Mouse (Mus musculus) small intestine, adult 2 months (tissue): ENCODE results near the gene Kcnd2.

Experiments used
- CTCF ChIP-seq: fragments of 200-500 bp; IDR thresholded peaks from 2 replicates; pipeline ENCODE4 v1.5.1; 2012; ENCODE audit warnings: low read depth, mild to moderate bottlenecking, control low read depth, inconsistent platforms, low read length, moderate library complexity, mixed read lengths; ENCODE audit not compliant: insufficient replicate concordance, insufficient read length; ENCODE audit errors: extremely low read depth
- POLR2A ChIP-seq: fragments of 200-500 bp; IDR thresholded peaks from 2 replicates; pipeline ENCODE4 v1.6.1; 2012; ENCODE audit warnings: low read depth, mild to moderate bottlenecking, control low read depth, inconsistent platforms, low read length, moderate library complexity

DNA sequence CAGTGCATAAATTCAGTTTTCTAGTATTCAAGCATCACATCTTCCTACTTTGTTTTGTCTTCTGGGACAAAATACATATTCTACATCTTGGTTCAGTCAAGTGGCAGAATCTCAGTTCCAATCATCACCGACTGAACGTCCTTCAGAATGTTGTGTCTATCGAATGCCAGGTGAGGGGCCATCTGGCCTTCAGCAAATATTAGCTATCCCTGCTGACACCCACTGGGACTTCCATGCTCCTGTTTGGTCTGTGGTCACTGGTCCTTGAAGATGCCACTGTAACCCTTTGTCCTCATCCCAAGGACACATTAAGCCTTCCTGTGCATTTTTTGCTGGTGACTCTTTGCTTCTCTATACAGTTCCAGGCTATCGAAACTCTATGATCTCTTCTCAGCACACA, 176.5 kb downstream of the Kcnd2 start:
- TF ChIP-seq CTCF: no peak
- no peak for TF ChIP-seq POLR2A
